Mouse (Mus musculus) layer of hippocampus, postnatal 36 days (tissue): ENCODE results near the gene Slc6a8. TPM values are rescaled to one million over a fixed set of nuclear protein-coding genes. Genes with fewer than 3 reads are reported as not detected.
A peak's percentile ranks its signal among the peaks of the same experiment; 100 is the strongest.

Experiments used
- DNase-seq, 2 experiments: peaks; one replicate each; pipeline ENCODE4 v3.0.0; 2022
- total RNA-seq, 2 experiments: library from RNA; stranded (reverse); gene quantifications; 2 replicates each; pipeline ENCODE4 v1.2.3; 2021

Slc6a8 gene
- total RNA-seq, 2 experiments from 2014 or later = 92.0 to 100 TPM

DNA sequence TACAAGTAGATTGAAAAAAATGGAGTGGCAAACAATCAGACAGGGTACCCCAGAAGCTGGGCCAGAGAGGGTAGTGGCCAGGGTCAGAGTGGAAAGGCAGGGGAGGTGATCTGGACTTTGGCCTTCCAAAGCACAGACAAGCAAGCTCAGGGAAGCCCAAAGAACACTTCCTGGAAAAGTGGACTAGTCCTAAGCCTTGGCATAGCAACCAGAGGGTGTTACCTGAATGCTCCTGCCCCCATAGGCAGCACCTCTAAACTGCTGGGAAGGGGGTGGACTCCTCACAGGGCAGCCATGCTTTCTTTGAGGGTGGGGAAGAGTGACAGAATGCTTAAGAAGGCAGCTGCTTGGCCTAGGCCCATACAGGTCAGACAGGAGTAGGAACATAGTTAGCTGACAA lies 12.0 kb downstream of the Slc6a8 start:
- DNase-seq = no peak

DNA sequence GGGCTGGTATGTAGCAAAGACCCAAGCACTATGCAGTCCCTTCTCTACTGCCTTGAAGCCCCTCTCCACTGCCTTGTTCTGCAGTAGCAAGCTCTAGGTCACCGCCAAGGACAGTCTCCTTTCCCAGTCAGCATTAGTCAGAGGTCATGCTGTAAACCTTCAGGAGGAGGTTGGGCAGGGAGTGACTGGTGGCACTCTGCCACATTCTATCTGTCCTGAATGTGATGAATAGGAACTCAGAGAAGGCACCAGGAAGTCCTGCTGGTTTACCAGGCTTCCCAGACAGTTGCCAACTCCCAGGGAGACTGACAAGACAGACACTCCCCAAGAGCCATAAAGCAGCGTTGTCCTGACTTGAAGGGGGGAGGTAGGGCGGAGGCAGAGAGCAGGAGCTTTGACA lies 12.7 kb downstream of the Slc6a8 start:
- DNase-seq = no peak

DNA sequence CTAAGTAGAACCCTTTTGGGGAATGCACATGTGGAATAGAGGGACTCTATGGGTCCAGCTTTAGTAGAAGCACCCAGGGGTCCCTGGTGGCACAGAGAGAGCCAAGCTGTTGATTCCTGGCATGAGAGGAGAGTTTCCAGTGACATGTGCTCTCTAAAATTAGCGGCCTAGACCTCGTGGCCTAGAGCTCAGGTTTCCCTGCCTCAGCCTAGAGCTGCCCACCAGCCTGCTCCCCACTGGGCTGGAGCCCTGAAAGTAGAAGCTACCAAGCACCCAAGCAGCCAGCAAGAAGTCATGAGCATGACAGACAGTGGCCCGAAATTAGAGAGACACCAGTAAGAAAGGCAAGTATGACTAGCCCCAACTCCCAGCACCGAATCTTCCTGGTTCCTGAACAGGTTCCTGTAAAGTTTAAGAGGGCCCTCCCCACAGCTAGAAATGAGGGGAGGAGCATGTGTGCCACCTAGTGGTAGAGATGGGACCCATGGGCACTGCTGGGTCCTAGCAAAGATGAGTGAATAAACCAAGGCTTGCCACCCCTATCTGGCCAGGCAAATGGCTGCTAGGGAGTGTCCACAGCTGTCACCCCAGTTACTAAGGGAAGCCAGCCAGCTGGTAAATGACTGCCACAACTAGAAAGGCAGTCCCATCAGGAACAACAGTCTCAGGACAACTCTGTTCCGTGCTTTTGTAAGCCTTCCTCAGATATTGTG lies 18.1 kb downstream of the Slc6a8 start:
- peak; percentile 36 to 45 for DNase-seq

DNA sequence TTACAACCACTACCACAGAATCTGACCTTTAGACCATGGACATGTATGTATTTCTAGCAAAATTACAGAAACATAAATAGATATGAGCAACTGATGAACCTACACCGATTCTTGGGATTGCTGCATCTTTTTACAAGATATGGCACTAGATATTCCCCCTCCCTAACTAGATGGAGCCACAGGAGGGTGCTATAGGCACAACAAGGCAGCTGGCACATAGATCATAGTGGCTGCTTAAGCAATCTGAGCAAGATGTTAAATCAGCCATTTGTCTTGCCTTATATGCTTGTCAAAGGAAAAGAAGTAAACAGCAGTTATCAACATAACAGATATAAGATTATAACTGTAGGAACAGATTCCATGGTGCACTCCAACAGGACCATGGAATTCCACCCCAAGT lies 27.5 kb downstream of the Slc6a8 start:
- DNase-seq = no peak

DNA sequence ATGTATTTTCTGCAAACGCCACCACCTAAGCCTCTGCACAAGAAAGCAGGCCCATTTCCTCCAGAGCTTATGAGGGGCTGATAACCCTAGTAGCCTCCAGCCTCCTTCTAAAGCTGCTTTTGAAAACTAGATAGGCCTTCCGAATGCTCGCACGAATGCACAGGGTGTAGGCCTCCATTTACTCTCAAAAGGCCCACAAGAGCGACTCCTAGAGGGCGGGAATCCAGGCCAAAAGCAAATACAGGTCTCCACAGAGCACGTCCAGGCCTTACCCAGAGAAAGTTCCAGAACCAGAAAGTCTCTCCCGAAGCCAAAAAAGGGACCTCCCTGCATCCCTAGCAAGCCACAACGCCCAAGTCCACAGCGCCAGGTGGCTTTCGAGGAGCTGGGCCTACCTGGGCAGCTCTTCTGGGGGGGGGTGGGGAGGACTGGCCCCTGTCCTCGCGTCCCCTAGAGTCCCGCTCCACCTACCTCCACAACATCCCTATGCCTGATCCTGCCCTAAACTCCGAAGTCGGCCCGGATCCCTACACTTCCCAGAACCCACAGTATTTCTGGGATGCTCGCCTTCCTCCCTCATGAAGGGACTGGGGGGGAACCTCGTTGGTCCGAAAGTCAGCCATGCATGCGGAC lies 42.6 kb downstream of the Slc6a8 start:
- peak; percentile 6 for DNase-seq

DNA sequence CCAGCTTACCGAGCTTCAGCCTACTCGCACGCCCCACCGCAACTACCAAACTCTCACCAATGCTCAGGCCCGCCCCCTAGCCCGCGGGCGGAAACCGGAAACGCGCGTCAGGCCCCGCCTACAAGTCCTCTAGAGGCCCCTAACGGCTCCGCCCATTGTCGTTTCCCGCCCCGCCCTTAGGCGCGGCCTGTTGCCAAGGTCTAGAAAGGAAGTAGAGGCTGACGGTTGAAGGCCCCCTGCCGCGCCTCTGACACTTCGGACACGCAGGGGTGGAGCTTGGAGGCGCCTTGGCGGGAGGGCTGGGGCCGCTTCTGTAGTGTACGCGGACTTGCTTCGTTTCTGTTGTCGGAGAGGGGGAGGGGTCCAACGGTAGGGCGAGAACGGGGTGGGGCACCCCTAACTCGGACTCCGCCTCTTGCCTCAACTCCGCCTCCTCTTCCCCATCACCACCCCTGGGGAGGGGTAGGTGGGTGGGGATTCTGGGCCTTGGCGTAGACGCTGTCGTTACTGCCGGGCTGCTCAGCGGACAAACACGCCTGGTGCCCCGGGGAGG lies 43.2 kb downstream of the Slc6a8 start, which contains the start of the genes Bcap31 and Abcd1:
Gene Bcap31, minus strand, starts transcription at position 67 of the 553 bp plus-strand sequence.
Gene Abcd1, plus strand, starts transcription at position 489 of the 553 bp plus-strand sequence.
- DNase-seq = peak; percentile 88

DNA sequence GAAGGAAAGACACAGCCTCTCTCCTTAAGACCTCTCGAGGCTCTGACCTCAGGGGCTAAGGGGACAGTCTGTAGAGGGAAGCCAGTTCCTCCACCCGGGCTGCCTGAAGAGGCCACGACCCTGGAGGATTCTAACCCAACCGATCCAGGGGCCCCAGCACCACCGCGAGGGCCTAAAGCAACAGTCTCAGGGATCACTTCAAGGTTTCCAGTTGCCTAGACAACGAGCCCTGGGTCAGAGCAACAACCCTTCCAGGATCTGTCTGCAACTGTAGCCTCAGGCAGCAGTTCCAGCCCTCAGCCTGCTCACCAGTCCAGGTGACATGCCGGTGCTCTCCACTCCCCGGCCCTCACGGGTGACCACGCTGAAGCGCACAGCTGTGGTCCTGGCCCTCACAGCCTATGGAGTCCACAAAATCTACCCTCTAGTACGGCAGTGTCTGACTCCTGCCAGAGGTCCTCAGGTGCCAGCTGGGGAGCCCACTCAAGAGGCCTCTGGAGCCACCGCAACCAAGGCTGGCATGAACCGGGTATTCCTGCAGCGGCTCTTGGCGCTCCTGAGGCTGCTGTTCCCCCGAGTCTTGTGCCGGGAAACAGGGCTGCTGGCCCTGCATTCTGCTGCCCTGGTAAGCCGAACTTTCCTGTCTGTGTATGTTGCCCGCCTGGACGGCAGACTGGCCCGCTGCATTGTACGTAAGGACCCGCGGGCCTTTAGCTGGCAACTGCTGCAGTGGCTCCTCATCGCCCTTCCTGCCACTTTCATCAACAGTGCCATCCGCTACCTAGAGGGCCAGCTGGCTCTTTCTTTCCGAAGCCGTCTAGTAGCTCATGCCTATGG lies 44.0 kb downstream of the Slc6a8 start:
- DNase-seq = peak in 1 of 2 experiments; percentile 5

DNA sequence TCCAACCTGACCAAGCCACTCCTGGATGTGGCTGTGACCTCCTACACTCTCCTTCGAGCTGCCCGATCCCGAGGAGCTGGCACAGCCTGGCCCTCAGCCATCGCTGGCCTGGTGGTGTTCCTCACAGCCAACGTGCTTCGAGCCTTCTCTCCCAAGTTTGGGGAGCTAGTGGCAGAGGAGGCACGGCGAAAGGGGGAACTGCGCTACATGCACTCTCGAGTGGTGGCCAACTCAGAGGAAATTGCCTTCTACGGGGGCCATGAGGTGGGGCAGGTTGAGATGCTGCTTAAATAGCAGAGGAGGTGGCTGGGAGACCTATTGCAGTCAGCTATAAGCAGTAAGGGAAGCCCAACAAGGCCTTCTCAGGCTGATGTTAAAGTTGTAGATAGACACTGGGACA lies 44.7 kb downstream of the Slc6a8 start:
- DNase-seq = peak in 1 of 2 experiments; percentile 5

DNA sequence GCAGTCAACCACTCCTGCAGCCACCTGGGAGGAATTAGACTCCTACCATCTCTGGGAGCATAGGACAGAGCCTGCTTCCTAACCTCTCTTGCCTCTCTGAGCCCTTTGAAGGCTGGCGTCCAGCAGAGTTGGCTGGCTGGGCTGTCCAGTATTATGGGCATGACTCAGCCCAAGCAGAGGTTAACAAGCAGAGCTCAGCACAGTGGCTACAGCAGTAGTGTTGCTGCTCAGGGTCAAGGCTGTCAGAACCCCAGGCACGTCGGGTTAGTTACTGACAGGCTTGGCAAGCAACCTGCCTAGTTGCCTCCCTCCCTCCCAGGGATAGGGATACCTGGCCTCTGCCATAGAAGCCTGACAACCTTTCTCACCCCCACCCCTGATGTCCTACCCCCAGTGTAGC lies 45.3 kb downstream of the Slc6a8 start:
- DNase-seq = peak in 1 of 2 experiments; percentile 3

DNA sequence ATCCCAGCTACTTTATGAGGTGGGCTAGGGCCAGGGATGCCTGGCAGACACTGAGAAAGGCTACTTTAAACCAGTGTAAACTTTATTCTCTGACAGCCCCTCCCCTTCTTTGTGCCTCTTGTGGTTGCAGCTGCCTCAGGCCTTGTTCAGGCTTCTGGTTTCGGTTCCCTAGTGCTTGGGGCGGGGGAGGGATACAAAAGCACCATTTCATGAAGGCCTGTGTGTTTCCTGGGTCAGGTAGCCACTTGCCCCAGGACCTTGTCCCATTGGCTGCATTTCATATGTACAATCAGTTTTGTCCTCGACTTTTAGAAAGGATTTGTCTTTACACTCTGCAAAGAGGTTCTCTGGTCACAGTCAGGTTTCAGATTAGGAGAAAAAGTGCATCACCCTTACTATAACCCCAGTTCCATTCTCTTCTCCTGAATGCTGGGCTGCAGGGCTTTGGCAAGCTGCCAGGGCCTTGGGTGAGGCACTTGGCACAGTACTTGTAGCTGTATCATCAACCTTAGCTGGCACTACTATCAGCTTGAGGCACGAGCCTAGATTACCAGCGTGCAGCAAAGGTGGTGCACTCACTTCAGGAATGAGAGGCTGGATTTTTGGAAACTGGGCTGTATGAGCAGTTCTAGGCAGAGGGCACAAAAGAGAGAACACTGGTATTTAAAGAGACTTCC lies 45.9 kb downstream of the Slc6a8 start:
- DNase-seq = peak in 1 of 2 experiments; percentile 3

DNA sequence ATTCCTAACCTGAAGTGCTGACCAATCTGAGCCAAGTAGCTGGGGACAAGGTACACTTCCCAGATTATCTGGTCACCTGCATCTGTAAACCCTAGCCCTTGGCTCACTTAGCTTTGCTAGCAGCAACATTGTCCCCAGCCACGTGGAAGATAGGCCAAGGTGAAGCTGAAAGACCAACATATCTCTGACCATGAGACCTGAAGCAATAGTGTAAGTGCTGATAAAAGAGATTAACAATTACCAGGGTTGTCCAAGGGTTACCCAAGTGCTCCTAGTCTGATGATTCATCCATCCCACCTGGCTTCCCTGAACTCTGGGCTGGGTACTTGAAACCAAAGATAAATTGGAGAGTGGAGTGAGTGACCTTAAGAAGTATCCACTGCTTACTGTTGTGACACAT lies 58.0 kb downstream of the Slc6a8 start:
- no peak for DNase-seq

Other genes starting within 250 kb of the Slc6a8 start
- not detected for gene Trex2, start 237.8 kb upstream of the Slc6a8 start, total RNA-seq
- 1 to 10 TPM; 5.8 to 8.0 TPM for gene Haus7, start 214.1 kb upstream of the Slc6a8 start, total RNA-seq
- gene Bgn, start 189.5 kb upstream of the Slc6a8 start, total RNA-seq = 10 to 100 TPM; 15.5 to 19.3 TPM
- 100 to 1,000 TPM; 151 to 152 TPM for gene Atp2b3, start 170.1 kb upstream of the Slc6a8 start, total RNA-seq
- gene Dusp9, start 33.7 kb upstream of the Slc6a8 start, total RNA-seq = under 1 TPM; 0.18 to 0.25 TPM
- 100 to 1,000 TPM; 107 to 123 TPM for gene Pnck, start 13.0 kb upstream of the Slc6a8 start, total RNA-seq
- 10 to 100 TPM; 83.2 to 85.3 TPM for gene Bcap31, start 43.0 kb downstream of the Slc6a8 start, total RNA-seq
- gene Abcd1, start 43.4 kb downstream of the Slc6a8 start, total RNA-seq = 10 to 100 TPM; 11.7 to 12.1 TPM
- 10 to 100 TPM; 12.0 to 15.5 TPM for gene Plxnb3, start 83.9 kb downstream of the Slc6a8 start, total RNA-seq
- gene Srpk3, start 101.3 kb downstream of the Slc6a8 start, total RNA-seq = 1 to 10 TPM; 5.1 to 5.8 TPM
- gene Idh3g, start 113.7 kb downstream of the Slc6a8 start, total RNA-seq = 100 to 1,000 TPM; 194 to 202 TPM
- gene Ssr4, start 113.9 kb downstream of the Slc6a8 start, total RNA-seq = 10 to 100 TPM; 83.9 to 88.9 TPM
- gene Pdzd4, start 151.8 kb downstream of the Slc6a8 start, total RNA-seq = 100 to 1,000 TPM in 1 of 2 experiments, 10 to 100 TPM in 1; 98.3 to 101 TPM
- not detected for gene Avpr2, start 219.0 kb downstream of the Slc6a8 start, total RNA-seq
- gene L1cam, start 223.0 kb downstream of the Slc6a8 start, total RNA-seq = 100 to 1,000 TPM; 134 TPM
- 1 to 10 TPM; 5.4 to 6.4 TPM for gene Arhgap4, start 248.7 kb downstream of the Slc6a8 start, total RNA-seq
- 10 to 100 TPM; 65.5 to 70.5 TPM for gene Naa10, start 248.8 kb downstream of the Slc6a8 start, total RNA-seq